Mouse (Mus musculus): ENCODE results near the gene Olfr1247.
"Not testable (repeated sequence)": the region's sequence is repeated elsewhere in the genome, so short reads cannot be mapped to it uniquely, and the experiment has no call there.

Gene Olfr1247

GRCm38 (mm10) chr2:89614030-89614429 lies at the start of gene Olfr1247:
Gene Olfr1247, minus strand, starts transcription at chr2:89614130.
- no peak for DNase-seq (ENCODE audit: low spot score)

- no peak for DNase-seq (ENCODE audit: low spot score)
Observed at GRCm38 (mm10) chr2:89661367-89661766, 47.4 kb upstream of the Olfr1247 start, which contains the start of gene Olfr1250. Gene Olfr1250, minus strand, starts transcription at chr2:89661467.

GRCm38 (mm10) chr2:89634883-89635282 lies 21.0 kb upstream of the Olfr1247 start, which contains the start of gene Olfr1249:
Gene Olfr1249, minus strand, starts transcription at chr2:89634983.
- no peak for DNase-seq (ENCODE audit: low spot score)

GRCm38 (mm10) chr2:89618145-89618544 lies 4.2 kb upstream of the Olfr1247 start, which contains the start of gene Olfr1248:
Gene Olfr1248, minus strand, starts transcription at chr2:89618245.
- not testable (repeated sequence) for DNase-seq (ENCODE audit: low spot score)

- DNase-seq (ENCODE audit: low spot score): no peak
Observed at GRCm38 (mm10) chr2:89593057-89593456, 20.9 kb downstream of the Olfr1247 start, which contains the start of gene Olfr1246. Gene Olfr1246, minus strand, starts transcription at chr2:89593157.

- DNase-seq (ENCODE audit: low spot score): no peak
Observed at GRCm38 (mm10) chr2:89578347-89578746, 35.6 kb downstream of the Olfr1247 start, which contains the start of gene Olfr1245. Gene Olfr1245, minus strand, starts transcription at chr2:89578447.

- not testable (repeated sequence) for DNase-seq (ENCODE audit: low spot score)
Observed at GRCm38 (mm10) chr2:89562706-89563105, 51.2 kb downstream of the Olfr1247 start.
